Mouse (Mus musculus) liver, embryonic 14.5 days (tissue): Measurements from ENCODE around the gene Gfra1. TPM values are rescaled to one million over a fixed set of nuclear protein-coding genes. Genes with fewer than 3 reads are reported as not detected.

Experiments used
- ATAC-seq: fragments of 200-750 bp; cut with Nextera tagmentation; 2 replicates; pipeline ENCODE4 v1.8.0; 2017; ENCODE audit warnings: moderate number of reproducible peaks, mild to moderate bottlenecking, moderate library complexity; ENCODE audit not compliant: insufficient read depth
- DNase-seq, 3 experiments: peaks; one replicate each; pipeline ENCODE4 v3.0.0-alpha.2; 2012 to 2013; ENCODE audit warnings: low read depth in 3 of 3, low spot score in 3 of 3
- H3K27ac ChIP-seq: fragments of 300-500 bp; sonication (generic); 2 replicates; pipeline ENCODE4 v1.5.1; 2014; ENCODE audit warnings: moderate library complexity, mild to moderate bottlenecking, control low read depth, inconsistent platforms
- H3K27me3 ChIP-seq: fragments of 300-500 bp; sonication (generic); 2 replicates; pipeline ENCODE4 v1.6.1; 2014; ENCODE audit warnings: mild to moderate bottlenecking, low read length, moderate library complexity; ENCODE audit not compliant: control insufficient read depth, insufficient read depth
- H3K36me3 ChIP-seq: fragments of 300-500 bp; sonication (generic); replicated peaks from 2 replicates; pipeline ENCODE4 v1.6.1; 2014; ENCODE audit warnings: low read depth; ENCODE audit not compliant: control insufficient read depth, insufficient read depth
- H3K4me1 ChIP-seq, 2 experiments: fragments of 200-500 bp in 1 of 2; fragments of 300-500 bp in 1 of 2; sonication (generic) in 1 of 2; replicated peaks; 2 replicates each; pipeline ENCODE4 v1.6.1; 2012 to 2014; ENCODE audit warnings: antibody characterized with exemption in 1 of 2, inconsistent platforms in 1 of 2, low read length in 1 of 2; ENCODE audit not compliant: control insufficient read depth in 2 of 2, insufficient read depth in 2 of 2
- H3K4me2 ChIP-seq: fragments of 300-500 bp; sonication (generic); 2 replicates; pipeline ENCODE4 v1.6.1; 2014; ENCODE audit warnings: low read depth, mild to moderate bottlenecking, control low read depth, moderate library complexity
- H3K4me3 ChIP-seq, 2 experiments: fragments of 200-500 bp in 1 of 2; fragments of 300-500 bp in 1 of 2; sonication (generic) in 1 of 2; 2 replicates each; pipeline ENCODE4 v1.5.1; 2012 to 2014; ENCODE audit warnings: low read depth in 2 of 2, low read length in 2 of 2, mild to moderate bottlenecking in 2 of 2, control low read depth in 1 of 2, inconsistent platforms in 1 of 2, moderate library complexity in 1 of 2; ENCODE audit not compliant: insufficient read depth in 1 of 2
- H3K9ac ChIP-seq: fragments of 300-500 bp; sonication (generic); replicated peaks from 2 replicates; pipeline ENCODE4 v1.6.1; 2014; ENCODE audit warnings: mild to moderate bottlenecking, control low read depth, moderate library complexity
- H3K9me3 ChIP-seq: fragments of 300-500 bp; sonication (generic); 2 replicates; pipeline ENCODE4 v1.6.1; 2016; ENCODE audit warnings: low read length, mixed read lengths; ENCODE audit not compliant: control insufficient read depth
- CTCF ChIP-seq: IDR thresholded peaks from 2 replicates; pipeline ENCODE4 v1.5.1; 2016; ENCODE audit warnings: antibody characterized with exemption, low read depth, control low read depth
- EP300 ChIP-seq: IDR thresholded peaks from 2 replicates; pipeline ENCODE4 v1.6.1; 2016; ENCODE audit warnings: antibody characterized with exemption, low read depth
- WGBS: fragments of 180-500 bp; shearing (Covaris S2); extraction: QIAGEN DNeasy Blood & Tissue Kit; methylation state at CpG from one replicate; pipeline ENCODE4 v1.1.7; 2014; ENCODE audit not compliant: insufficient replicate concordance; 5-methylcytosine and 5-hydroxymethylcytosine counted together
- polyA plus RNA-seq, 2 experiments: library from polyadenylated mRNA; depleted of rRNA in 1 of 2; stranded (reverse) in 1 of 2; unstranded in 1 of 2; fragments of >200 nt; fragmentation: Nextera tagmentation in 1 of 2; extraction: Ambion mirVana in 1 of 2; gene quantifications; 2 replicates each; pipeline versions ENCODE4 v1.2.1 to v1.2.3; 2012 to 2014

Gfra1 gene
- polyA plus RNA-seq, 2 experiments, result 2.7 to 3.8 TPM

- no peaks in the 10 kb centered on the region for H3K9me3 ChIP-seq
- TF ChIP-seq CTCF, result no peak
- TF ChIP-seq EP300, result no peak
- H3K4me1 ChIP-seq, result no peaks in the 10 kb centered on the region
- H3K27ac ChIP-seq, result no peak overlapping the region
- no peaks in the 10 kb centered on the region for H3K27me3 ChIP-seq
- H3K9ac ChIP-seq, result no peak overlapping the region
- H3K36me3 ChIP-seq, result no peaks in the 10 kb centered on the region
- ATAC-seq, result no peak
- no peak for DNase-seq
- H3K4me2 ChIP-seq, result no peak overlapping the region
- 70% methylated on average over 8 of the region's 8 CpGs for WGBS
- no peak overlapping the region for H3K4me3 ChIP-seq
Measured at GRCm38 (mm10) chr19:58271815-58272214, 183.9 kb downstream of the Gfra1 start.

GRCm38 (mm10) chr19:58270778-58271177 lies 184.9 kb downstream of the Gfra1 start:
- ATAC-seq (no peak), DNase-seq (no peak)
- no peaks in the 10 kb centered on the region for H3K9me3 ChIP-seq
- no peak for TF ChIP-seq CTCF
- TF ChIP-seq EP300, result no peak
- H3K27ac ChIP-seq, result no peak overlapping the region
- H3K9ac ChIP-seq, result no peak overlapping the region
- no peaks in the 10 kb centered on the region for H3K4me1 ChIP-seq
- WGBS, result 59% methylated on average over 5 of the region's 5 CpGs
- no peak overlapping the region for H3K4me2 ChIP-seq
- no peak overlapping the region for H3K4me3 ChIP-seq
- no peaks in the 10 kb centered on the region for H3K36me3 ChIP-seq
- no peaks in the 10 kb centered on the region for H3K27me3 ChIP-seq

- no peak for ATAC-seq
- TF ChIP-seq EP300 (no peak), CTCF (no peak)
- no peak overlapping the region for H3K9ac ChIP-seq
- H3K4me3 ChIP-seq, result no peak overlapping the region
- WGBS, result 54% methylated on average over 4 of the region's 4 CpGs
- H3K4me1 ChIP-seq, result no peaks in the 10 kb centered on the region
- H3K9me3 ChIP-seq, result no peaks in the 10 kb centered on the region
- H3K4me2 ChIP-seq, result no peak overlapping the region
- H3K27ac ChIP-seq, result no peak overlapping the region
- DNase-seq, result no peak
- no peaks in the 10 kb centered on the region for H3K27me3 ChIP-seq
- H3K36me3 ChIP-seq, result no peaks in the 10 kb centered on the region
Measured at GRCm38 (mm10) chr19:58268476-58268875, 187.2 kb downstream of the Gfra1 start.

- ATAC-seq (no peak), DNase-seq (no peak)
- no peaks in the 10 kb centered on the region for H3K4me1 ChIP-seq
- no peaks in the 10 kb centered on the region for H3K9me3 ChIP-seq
- no peak overlapping the region for H3K4me3 ChIP-seq
- H3K9ac ChIP-seq, result no peak overlapping the region
- H3K4me2 ChIP-seq, result no peak overlapping the region
- H3K27ac ChIP-seq, result no peak overlapping the region
- no peaks in the 10 kb centered on the region for H3K27me3 ChIP-seq
- H3K36me3 ChIP-seq, result no peaks in the 10 kb centered on the region
- 39% methylated on average over 7 of the region's 7 CpGs for WGBS
- TF ChIP-seq EP300 (no peak), CTCF (no peak)
Measured at GRCm38 (mm10) chr19:58266600-58266999, 189.1 kb downstream of the Gfra1 start.

GRCm38 (mm10) chr19:58260934-58261333 lies 194.8 kb downstream of the Gfra1 start:
- WGBS, result 65% methylated on average over 8 of the region's 8 CpGs
- H3K9me3 ChIP-seq, result no peaks in the 10 kb centered on the region
- TF ChIP-seq EP300, result no peak
- TF ChIP-seq CTCF, result no peak
- no peak overlapping the region for H3K4me2 ChIP-seq
- no peaks in the 10 kb centered on the region for H3K36me3 ChIP-seq
- no peak overlapping the region for H3K4me3 ChIP-seq
- ATAC-seq (no peak), DNase-seq (no peak)
- H3K27ac ChIP-seq, result no peak overlapping the region
- H3K27me3 ChIP-seq, result no peaks in the 10 kb centered on the region
- no peak overlapping the region for H3K9ac ChIP-seq
- H3K4me1 ChIP-seq, result no peaks in the 10 kb centered on the region
